Mouse (Mus musculus) heart, postnatal 0 days (tissue): ENCODE data around the gene Vangl1. TPM values are rescaled to one million over a fixed set of nuclear protein-coding genes. Genes with fewer than 3 reads are reported as not detected.

Experiments used
- ATAC-seq: fragments of 200-750 bp; cut with Nextera tagmentation; 2 replicates; pipeline ENCODE4 v1.8.0; 2017; ENCODE audit warnings: low read depth, moderate number of reproducible peaks, moderate library complexity; ENCODE audit not compliant: insufficient read depth
- DNase-seq: peaks from one replicate; pipeline ENCODE4 v3.0.0-alpha.2; 2016; ENCODE audit warnings: low spot score
- H3K27ac ChIP-seq: fragments of 300-500 bp; sonication (generic); 2 replicates; pipeline ENCODE4 v1.5.1; 2014; ENCODE audit warnings: low read depth, mild to moderate bottlenecking
- H3K27me3 ChIP-seq: fragments of 300-500 bp; sonication (generic); 2 replicates; pipeline ENCODE4 v1.6.1; 2014; ENCODE audit warnings: low read length, mixed read lengths; ENCODE audit not compliant: control insufficient read depth, insufficient read depth
- H3K36me3 ChIP-seq: fragments of 300-500 bp; sonication (generic); replicated peaks from 2 replicates; pipeline ENCODE4 v1.6.1; 2014; ENCODE audit warnings: low read length, mixed read lengths; ENCODE audit not compliant: control insufficient read depth, insufficient read depth
- H3K4me1 ChIP-seq: fragments of 300-500 bp; sonication (generic); 2 replicates; pipeline ENCODE4 v1.6.1; 2014; ENCODE audit warnings: antibody characterized with exemption; ENCODE audit not compliant: control insufficient read depth, insufficient read depth
- H3K4me2 ChIP-seq: fragments of 300-500 bp; sonication (generic); 2 replicates; pipeline ENCODE4 v1.6.1; 2014; ENCODE audit warnings: low read depth, mild to moderate bottlenecking, low read length, moderate library complexity
- H3K4me3 ChIP-seq: fragments of 300-500 bp; sonication (generic); 2 replicates; pipeline ENCODE4 v1.5.1; 2014; ENCODE audit warnings: low read depth, low read length
- H3K9ac ChIP-seq: fragments of 300-500 bp; sonication (generic); replicated peaks from 2 replicates; pipeline ENCODE4 v1.6.1; 2014; ENCODE audit warnings: low read depth, low read length, mixed read lengths
- H3K9me3 ChIP-seq: fragments of 300-500 bp; sonication (generic); replicated peaks from 2 replicates; pipeline ENCODE4 v1.6.1; 2016; ENCODE audit warnings: low read length; ENCODE audit not compliant: control insufficient read depth
- CTCF ChIP-seq: IDR thresholded peaks from 2 replicates; pipeline ENCODE4 v1.5.1; 2016; ENCODE audit warnings: antibody characterized with exemption, control low read depth, low read depth
- EP300 ChIP-seq: IDR thresholded peaks from 2 replicates; pipeline ENCODE4 v1.6.1; 2016; ENCODE audit warnings: antibody characterized with exemption, low read depth
- WGBS: fragments of 180-500 bp; shearing (Covaris S2); extraction: QIAGEN DNeasy Blood & Tissue Kit; methylation state at CpG from one replicate; pipeline ENCODE4 v1.1.7; 2014; 5-methylcytosine and 5-hydroxymethylcytosine counted together
- polyA plus RNA-seq: library from polyadenylated mRNA; unstranded; fragments of >200 nt; fragmentation: Nextera tagmentation; extraction: Ambion mirVana; gene quantifications from 2 replicates; pipeline ENCODE4 v1.2.1, GENCODE M21; 2015
- total RNA-seq: library from RNA; depleted of rRNA; stranded (reverse); fragments of >200 nt; gene quantifications from 2 replicates; pipeline ENCODE4 v1.2.3, GENCODE M21; 2014; ENCODE audit warnings: low replicate concordance

The Vangl1 gene
- total and polyA plus RNA-seq, 2 experiments from 2014 or later = 12.4 to 37.5 TPM

GRCm38 (mm10) chr3:102147189-102147588, 57.3 kb downstream of the Vangl1 start:
- TF ChIP-seq CTCF (no peak), EP300 (no peak)
- H3K9ac ChIP-seq = no peak overlapping the region
- H3K27me3 ChIP-seq = no peaks in the 10 kb centered on the region
- H3K27ac ChIP-seq = no peak overlapping the region; the same call in 1 of the 2 replicates
- ATAC-seq = no peak
- no peak for DNase-seq
- no peaks in the 10 kb centered on the region; the same call in 1 of the 2 replicates for H3K4me1 ChIP-seq
- H3K9me3 ChIP-seq = no peaks in the 10 kb centered on the region
- peaks cover 45% of the 10 kb centered on the region for H3K36me3 ChIP-seq
- no peak overlapping the region for H3K4me2 ChIP-seq
- H3K4me3 ChIP-seq = no peak overlapping the region
- 47% methylated on average over 4 of the region's 4 CpGs for WGBS

GRCm38 (mm10) chr3:102146428-102146827, 58.1 kb downstream of the Vangl1 start:
- no peaks in the 10 kb centered on the region for H3K27me3 ChIP-seq
- H3K9me3 ChIP-seq = no peaks in the 10 kb centered on the region
- H3K4me1 ChIP-seq = no peaks in the 10 kb centered on the region; the same call in 1 of the 2 replicates
- peaks cover 52% of the 10 kb centered on the region for H3K36me3 ChIP-seq
- no peak overlapping the region for H3K9ac ChIP-seq
- H3K4me3 ChIP-seq = no peak overlapping the region
- no peak for TF ChIP-seq EP300
- no peak for TF ChIP-seq CTCF
- no peak overlapping the region for H3K4me2 ChIP-seq
- no peak for DNase-seq
- no peak overlapping the region for H3K27ac ChIP-seq
- 84% methylated on average over 6 of the region's 6 CpGs for WGBS
- no peak for ATAC-seq

- Histone ChIP-seq H3K4me2 (no peak overlapping the region), H3K4me1 (no peaks in the 10 kb centered on the region; the same call in 1 of the 2 replicates), H3K27ac (no peak overlapping the region), H3K36me3 (peaks cover 52% of the 10 kb centered on the region), H3K27me3 (no peaks in the 10 kb centered on the region), H3K9me3 (no peaks in the 10 kb centered on the region), H3K9ac (no peak overlapping the region), H3K4me3 (no peak overlapping the region)
- DNase-seq (no peak), ATAC-seq (no peak)
- WGBS = 71% methylated on average over 6 of the region's 6 CpGs
- TF ChIP-seq EP300 (no peak), CTCF (no peak)
Observed at GRCm38 (mm10) chr3:102145645-102146386, 58.7 kb downstream of the Vangl1 start.

- H3K9me3 ChIP-seq = no peaks in the 10 kb centered on the region
- H3K4me1 ChIP-seq = no peaks in the 10 kb centered on the region; the same call in 1 of the 2 replicates
- no peaks in the 10 kb centered on the region for H3K27me3 ChIP-seq
- H3K36me3 ChIP-seq = peaks cover 57% of the 10 kb centered on the region
- no peak overlapping the region for H3K27ac ChIP-seq
- no peak for ATAC-seq
- WGBS = 82% methylated on average over 4 of the region's 4 CpGs
- H3K9ac ChIP-seq = no peak overlapping the region
- H3K4me3 ChIP-seq = no peak overlapping the region
- TF ChIP-seq EP300 (no peak), CTCF (no peak)
- no peak overlapping the region for H3K4me2 ChIP-seq
- DNase-seq = no peak
Observed at GRCm38 (mm10) chr3:102144401-102144800, 60.1 kb downstream of the Vangl1 start.

GRCm38 (mm10) chr3:102143536-102143935, 61.0 kb downstream of the Vangl1 start:
- Histone ChIP-seq H3K9me3 (no peaks in the 10 kb centered on the region), H3K36me3 (peaks cover 57% of the 10 kb centered on the region), H3K27me3 (no peaks in the 10 kb centered on the region), H3K27ac (no peak overlapping the region), H3K4me1 (no peaks in the 10 kb centered on the region; the same call in 1 of the 2 replicates), H3K4me3 (no peak overlapping the region), H3K4me2 (no peak overlapping the region), H3K9ac (no peak overlapping the region)
- ATAC-seq (no peak), DNase-seq (no peak)
- TF ChIP-seq EP300 (no peak), CTCF (no peak)
- WGBS = 27% methylated on average over 3 of the region's 3 CpGs
